Mouse (Mus musculus) fibroblast of lung, adult 2 months (primary cell): ENCODE results near the gene Syne4.

ENCODE experiments used
- DNase-seq: peaks from one replicate; pipeline ENCODE4 v3.0.0-alpha.2; 2011; ENCODE audit warnings: low read depth

The Syne4 gene

DNA sequence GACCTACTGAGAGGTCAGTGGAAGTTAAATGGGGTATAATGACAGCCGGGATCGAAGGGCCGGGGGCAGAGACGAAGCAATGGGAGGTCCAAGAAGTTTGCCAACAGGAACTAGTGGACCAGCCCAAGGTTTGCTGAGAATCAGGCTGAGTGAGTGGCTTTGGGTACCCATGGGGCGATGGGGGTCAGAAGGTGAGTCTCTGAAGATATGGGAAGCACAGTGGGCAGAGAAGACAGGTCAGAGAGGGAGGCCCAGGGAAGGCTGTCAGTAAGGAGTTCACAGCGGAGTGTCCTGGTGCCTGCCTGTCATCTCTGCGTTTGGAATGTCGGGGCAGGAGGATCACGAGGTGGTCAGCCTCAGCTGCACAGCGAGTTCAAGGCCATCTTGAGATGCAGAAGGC, 13.8 kb downstream of the Syne4 start:
- no peak for DNase-seq

DNA sequence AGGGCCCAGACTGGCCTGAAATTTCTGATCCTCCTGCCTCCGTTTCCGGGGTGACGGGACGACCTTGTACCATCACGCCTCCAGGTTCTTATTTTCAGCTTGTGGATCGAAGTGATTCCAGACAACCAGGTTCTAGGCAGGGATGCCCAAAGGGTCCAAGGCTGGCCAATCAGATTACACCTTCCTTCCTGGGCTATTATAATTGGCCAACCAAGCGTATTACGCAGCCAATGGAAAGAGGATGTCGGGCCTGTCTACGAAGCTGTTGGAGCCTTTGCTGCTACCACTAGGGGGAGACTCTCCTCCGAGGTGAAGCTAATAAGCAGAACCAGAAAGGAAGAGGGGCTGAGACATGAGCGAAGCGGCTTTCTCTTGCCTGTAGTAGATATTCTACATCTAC, 17.3 kb downstream of the Syne4 start:
- peak; percentile 63 for DNase-seq

DNA sequence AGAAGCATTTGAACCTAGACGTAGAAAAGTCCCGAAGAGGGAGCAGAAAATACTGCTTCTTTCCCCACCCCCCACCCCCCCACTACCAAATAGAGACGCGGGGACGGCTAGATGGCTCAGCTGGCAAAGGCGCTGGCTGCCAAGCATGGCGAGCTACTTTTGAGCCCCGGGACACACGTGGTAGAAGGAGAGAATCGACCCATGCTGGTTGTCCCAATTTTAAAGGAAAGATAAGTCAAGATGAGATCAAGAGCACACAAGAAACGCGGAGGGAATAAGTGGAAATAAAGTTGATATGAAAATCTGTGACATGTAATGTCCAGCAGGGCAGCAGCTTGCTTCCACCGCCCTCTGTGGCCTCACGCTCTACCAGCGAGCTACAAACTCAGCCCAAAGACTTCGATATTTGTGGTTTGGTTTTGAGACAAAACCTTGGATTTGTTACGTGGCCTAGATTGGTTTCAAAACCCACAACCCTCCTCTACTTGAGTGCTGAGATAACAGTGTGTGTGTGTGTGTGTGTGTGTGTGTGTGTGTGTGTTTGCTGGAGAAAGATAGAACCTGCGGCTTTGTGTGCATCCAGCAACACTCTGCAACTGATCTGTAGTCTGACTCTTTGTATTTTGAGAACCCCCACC, 18.1 kb downstream of the Syne4 start:
- DNase-seq = no peak

DNA sequence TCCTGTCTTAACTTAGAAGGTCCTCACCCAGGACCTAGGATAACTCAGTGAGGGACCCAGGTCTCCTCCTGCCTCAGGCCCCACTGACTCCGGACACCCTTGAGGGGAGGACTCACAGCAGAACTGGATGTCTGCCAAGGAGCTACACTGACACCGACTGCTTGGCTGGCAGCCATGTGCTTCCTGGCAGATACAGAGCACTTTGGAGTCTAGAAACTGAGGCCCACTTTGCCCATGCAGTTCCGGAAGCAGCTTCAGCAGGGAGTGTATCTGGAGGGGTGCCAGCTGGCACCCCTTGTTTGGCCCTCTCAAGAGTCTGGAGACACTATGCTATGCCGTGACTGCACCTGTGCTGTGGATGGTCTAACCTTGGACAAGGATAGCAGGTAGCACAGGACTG, 18.8 kb downstream of the Syne4 start:
- no peak for DNase-seq

DNA sequence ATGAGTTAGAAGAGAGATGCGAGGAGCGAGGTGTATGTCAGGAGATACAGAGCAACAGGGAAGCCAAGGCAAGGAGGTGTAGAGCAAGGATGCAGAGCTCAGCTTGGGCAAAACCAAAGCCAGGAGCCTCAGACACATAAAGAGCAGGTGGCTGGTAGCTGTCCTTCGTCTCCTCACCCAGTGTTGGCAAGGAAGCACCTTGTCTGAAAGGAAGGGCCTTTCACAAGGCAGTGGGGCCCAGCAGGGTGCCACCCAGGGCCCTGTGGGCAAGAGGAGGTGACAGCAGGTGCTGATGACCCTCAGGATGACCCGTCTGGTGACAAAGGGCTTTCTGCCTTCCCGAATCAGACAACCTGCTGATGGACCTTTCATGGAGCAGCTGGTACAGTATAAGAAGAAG, 20.0 kb downstream of the Syne4 start:
- DNase-seq = no peak

DNA sequence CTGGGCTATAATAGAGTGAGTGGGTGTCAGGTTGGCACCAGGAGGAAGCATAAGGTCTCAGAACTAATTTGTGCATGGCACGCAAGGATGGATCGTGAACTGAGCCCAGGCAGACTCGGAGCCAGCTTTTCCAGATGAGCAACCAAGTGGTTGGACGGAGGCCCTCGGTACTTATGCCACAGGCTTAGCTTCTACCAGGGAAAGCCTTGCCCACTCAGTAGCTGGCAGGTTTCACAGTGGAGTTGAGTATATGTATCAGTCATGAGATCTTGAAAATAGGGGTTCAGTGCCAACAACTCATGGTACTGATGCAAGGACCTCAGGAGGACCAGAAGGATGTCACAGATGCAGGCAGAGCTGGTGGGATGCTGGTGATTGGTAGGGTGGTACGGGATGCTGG, 21.1 kb downstream of the Syne4 start:
- DNase-seq = no peak

DNA sequence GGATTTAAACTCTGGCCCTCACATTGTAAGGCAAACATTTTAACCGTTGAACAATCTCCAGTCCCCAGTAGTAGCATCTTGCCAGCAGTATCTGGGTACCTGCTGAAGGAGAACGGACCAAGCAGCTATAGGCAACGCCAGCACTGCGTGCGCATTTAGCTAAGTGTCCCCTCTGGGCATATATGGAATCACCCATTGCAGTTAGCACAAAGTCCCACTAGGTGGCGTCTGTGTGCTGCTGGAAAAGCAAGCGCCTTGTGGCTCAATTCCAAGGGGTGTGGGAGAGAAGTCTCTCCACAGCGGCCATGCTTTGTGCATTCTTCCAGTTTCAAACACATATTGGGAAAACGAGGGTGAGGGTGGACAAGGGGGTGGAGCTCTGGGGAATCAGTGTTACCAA, 21.8 kb downstream of the Syne4 start:
- peak; percentile 49 for DNase-seq

DNA sequence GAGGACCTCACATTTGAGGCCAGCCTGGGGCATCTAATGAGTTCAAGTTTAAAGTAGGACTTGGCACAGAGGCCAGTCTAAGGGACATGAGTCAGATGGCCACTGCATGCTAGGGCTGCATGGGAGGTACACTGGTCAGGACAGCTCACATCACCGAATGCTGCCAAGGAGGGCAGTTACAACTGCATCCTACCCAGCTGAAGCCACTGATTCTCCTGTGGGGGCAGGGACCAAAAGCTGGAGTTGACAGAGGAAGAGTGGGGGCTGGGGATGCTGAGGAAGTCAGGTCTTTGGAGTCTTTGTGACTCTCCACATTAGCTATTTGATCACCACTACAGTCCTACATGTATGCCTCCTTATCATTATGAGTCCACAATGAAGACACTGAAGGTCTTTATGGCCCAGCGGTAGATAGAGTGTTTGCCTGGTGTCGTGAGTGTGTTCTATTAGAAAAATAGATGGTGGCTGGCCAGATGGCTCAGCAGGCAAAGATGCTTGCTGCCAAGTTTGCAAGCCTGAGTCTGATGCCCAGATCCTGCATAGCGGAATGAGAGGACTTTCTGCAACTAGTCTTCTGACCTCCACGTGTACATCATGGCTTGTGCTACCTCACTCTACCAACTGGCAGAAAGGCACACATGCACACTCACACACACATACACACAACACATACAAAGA, 25.0 kb downstream of the Syne4 start:
- DNase-seq = no peak

DNA sequence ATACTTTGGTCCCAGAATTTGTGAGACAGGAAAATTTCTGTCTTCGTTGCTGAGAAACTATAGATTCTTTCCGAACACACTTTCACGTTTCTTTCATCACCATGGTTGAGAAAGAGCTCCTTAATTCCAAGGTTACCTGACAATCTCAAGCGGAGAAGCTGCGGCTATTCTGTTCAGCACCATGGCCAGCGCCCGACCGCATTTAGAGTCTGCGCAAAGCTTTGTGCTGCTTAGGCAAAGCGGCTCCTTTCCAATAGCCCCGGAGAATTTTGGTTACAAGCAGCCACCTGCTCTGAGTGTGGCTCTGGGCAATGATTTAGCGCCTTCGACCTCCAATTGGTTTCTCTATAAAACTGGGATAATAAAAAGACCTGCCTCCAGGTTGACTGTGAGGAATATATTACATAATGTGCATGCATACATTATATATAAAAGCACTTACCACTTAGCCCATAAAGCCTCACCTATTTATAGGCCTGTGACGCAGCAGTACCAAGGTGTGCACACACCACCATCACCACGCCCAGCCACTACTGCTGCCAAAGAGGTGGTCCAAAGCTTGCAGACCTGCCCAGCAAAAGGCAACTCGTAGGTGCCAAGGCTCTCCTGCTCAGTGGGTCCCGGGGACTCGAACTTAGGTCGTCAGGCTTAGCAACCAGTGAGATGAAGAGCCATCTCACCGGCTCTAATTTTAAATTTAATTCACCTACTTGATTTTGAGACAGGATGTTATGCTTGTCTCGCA, 32.2 kb downstream of the Syne4 start:
- DNase-seq = no peak

DNA sequence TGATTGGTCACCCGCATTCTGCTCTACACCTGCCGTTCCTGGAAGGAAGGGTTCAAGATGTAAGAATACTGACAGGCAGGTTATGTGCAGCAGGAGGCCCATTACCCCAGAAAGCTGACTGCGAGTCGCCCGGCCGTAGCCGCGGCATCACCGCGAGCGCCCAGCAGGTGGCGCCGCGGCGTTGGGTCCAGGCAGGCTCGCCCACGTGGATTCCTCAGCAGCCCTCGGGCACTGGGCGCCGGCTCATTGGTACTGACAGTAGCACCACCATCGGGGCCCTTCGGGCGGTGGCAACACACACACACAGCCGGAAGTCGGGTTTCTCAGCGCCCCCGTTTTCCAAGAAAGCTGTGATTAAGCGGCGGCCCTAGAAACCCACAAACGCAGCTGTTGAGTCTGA, 33.2 kb downstream of the Syne4 start:
- no peak for DNase-seq

DNA sequence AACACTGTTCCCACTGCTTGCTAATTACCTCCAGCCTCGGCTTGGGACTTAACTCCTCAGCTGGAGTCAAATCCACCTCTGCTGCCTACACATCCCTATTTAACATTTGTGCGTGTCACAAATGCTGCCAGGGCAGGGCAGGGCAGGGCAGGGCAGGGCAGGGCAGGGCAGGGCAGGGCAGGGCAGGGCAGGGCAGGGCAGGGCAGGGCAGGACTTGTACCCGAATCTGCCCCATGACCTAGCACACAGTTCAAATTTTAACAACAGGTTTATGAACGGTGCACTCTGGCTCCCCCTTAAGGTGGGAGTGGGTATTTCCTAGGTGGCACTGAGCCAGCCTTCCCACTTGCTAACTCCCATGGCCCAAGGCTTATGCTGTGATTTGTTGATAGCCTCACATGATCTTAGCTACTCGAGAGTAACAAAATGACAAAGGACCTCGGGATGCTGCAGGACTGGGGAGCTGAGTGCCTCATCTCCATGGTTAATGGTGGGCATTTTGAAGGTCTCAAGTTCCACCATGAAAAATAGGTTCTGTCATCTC, 38.7 kb downstream of the Syne4 start:
- peak; percentile 53 for DNase-seq

DNA sequence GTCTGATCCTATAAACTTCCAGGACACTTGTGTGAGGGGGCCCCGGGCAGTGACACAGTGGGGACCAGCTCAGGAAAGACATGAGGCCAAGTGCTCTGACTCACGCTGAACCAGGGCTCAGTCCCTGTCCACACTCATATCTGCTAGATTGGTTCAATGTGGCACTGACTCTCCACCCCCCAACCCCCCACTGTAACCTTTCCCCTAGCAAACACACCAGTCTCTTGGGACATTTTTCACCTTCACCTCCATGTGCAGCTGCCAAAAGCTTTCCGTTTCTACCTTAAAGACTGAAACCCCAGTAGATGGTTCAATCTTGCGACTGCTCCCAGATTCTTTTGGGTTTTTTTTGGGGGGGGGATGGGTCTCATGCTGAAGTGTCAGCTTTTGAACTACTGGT, 39.5 kb downstream of the Syne4 start:
- no peak for DNase-seq

DNA sequence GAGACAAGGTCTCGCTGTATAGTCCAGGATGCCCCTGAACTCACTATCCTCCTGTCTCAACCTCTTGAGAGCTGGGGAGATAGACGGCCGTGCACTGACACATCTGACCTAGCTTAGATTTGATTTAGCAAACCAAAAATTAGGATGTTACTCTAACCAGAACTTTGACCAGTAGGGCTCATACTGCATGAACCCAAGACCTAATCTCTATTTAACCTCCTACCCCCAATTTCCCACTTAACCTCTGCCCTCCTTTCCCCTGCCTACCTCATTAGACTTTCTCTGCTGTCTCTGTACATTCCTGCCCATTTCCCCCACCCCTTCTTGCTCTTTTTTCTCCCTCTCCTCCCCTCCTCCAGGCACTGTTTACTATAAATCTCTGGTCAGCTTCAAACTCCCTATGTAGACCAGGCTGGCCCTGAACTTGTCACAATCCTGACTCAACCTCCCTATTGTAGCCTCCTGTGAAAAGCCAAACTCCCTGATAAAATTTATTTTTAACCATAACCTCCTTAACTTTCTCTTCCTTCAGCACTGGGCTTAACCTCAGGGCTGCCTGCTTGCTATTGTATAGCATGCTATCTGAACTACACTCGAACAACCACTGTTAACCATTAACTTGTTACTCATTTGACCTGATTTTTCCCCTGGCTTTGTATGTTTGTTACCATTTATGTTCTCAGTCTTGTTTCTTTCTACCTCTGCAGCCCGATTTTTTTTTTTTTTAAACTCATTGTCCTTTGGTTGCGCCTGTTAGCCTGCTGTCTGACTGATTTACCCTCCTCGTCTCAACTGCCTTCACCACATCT, 44.0 kb downstream of the Syne4 start:
- DNase-seq = no peak

DNA sequence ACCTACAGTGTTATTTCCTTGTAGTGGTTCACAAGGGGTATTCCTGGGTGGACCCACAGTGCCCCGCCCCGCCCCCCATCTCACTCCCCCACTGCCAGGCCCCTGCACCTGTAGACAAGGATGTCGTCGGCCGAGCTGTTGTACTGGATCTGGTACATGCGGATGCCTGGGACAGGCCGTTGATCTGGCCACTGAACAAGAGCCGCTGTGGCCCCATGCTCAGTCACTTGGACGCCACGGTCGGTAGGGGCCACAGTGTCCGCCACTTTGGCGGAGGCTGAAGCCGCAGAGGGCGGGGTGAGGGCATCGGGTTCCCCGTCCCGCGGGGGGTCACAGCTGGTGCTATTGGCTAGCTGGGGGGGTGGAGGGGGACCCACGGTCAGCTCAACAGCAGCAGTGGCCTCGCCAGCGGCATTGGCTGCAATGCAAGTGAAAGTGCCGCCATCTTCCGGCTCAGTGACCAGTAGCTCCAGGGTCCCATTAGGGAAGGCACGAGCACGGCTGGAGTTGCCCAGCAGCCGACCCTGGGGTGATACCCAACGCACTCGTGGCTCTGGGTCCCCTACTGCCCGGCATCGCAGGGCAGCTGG, 44.8 kb downstream of the Syne4 start:
- DNase-seq = no peak

DNA sequence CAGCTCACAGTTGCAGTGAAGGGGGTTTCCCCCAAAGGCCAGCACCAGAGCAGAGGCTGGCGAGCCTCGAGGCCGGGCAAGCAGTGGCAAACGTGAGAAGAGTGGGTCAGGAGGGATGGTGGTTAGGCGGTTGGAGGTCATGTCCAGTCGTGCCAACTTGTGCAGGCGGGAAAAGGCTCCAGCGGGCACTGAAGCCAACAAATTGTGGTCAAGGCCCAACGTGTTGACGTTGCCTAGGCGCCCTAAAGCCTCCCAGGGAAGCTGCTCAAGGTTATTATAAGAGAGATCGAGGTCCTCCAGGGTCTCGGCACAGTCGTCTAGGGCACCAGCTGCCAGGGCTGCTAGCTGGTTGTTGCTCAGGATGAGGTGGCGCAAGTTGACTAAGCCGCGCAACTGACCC, 45.4 kb downstream of the Syne4 start:
- DNase-seq = no peak

DNA sequence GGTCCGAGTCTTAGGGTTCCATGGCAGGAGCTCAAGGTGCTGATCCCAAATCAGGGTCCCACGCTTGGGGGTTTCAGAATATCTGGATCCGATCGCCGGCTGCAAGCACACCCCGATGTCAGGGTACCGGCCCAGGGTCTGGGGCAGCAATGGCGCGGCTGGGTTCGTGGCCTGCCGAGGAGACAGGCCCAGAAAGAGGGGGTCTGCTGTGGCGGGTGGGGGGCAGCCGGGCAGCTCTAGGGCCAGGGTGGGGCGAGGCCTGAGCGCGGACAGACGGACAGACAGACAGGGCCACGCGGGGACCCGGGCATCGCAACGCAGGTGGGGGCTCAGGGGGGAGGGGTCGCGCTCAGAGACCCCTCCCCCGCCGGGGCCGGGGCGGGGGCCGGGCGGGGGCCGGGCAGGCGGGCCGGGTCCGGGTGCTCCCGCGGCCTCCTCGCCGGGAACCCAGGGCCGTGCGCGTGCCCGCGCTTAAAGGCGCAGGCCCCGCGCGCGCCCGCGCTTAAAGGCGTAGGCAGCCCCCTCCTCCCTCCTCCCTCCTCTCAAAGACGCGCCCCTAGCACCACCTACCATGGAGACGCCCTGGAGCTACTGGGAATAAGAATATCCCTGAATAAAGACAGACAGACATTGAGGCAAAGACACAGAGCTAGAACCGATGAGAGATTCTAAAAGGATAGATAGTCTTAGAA, 48.2 kb downstream of the Syne4 start, which contains the start of gene Lrfn3:
Lrfn3 (minus strand) TSS at position 121 of the 692 bp plus-strand sequence.
- DNase-seq = peak; percentile 10

DNA sequence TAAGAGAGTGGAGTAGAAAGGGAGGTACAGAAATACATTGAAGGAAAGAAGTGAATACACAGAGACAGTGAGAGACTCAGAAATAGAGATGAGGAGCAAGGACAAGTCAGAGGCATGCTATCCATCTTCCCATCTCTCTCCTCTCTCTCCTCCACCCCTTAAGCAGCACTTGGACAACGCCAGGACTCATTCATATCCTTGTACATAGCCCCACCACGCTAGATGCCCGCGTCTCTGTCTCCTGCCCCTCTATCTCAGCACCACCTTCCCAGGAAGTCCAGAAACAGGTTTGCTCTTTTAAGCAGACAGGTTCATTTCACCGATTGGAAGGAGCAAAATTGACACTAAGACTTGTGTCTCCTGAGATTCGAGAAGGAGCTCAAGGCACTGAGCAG, 48.7 kb downstream of the Syne4 start:
- DNase-seq = no peak

DNA sequence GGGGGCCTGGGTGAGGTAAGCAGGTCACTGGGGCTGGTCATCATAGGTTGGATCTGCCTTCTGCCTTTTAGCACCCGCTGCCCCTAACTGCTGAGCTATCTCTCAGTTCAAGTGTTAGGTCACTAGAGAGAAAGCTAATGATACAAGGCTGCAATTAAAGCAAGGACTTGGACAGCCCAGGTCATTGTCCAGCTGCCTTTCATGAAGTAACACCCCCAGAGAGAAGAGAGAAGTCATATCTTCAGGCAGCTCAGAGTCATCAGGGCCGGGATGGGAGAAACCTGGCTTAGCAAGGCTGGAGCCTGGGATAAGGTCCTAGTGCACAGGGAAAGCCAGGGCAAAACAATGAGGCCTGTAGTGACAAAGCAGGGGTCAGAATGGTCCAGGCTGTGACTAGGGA, 52.9 kb downstream of the Syne4 start:
- DNase-seq = no peak
